Mouse (Mus musculus) lung, postnatal 0 days (tissue): ENCODE data around the gene Fam124a. TPM values are rescaled to one million over a fixed set of nuclear protein-coding genes. Genes with fewer than 3 reads are reported as not detected.
A peak's percentile ranks its signal among the peaks of the same experiment; 100 is the strongest.
"Not testable (repeated sequence)": the region's sequence is repeated elsewhere in the genome, so short reads cannot be mapped to it uniquely, and the experiment has no call there.

Experiments used
- ATAC-seq: fragments of 200-750 bp; cut with Nextera tagmentation; 2 replicates; pipeline ENCODE4 v1.8.0; 2017; ENCODE audit warnings: moderate library complexity
- DNase-seq: peaks from one replicate; pipeline ENCODE4 v3.0.0-alpha.2; 2016; ENCODE audit warnings: low spot score
- H3K27ac ChIP-seq: fragments of 300-500 bp; sonication (generic); 2 replicates; pipeline ENCODE4 v1.5.1; 2014; ENCODE audit warnings: antibody characterized with exemption, mild to moderate bottlenecking, low read length, mixed read lengths
- H3K27me3 ChIP-seq: fragments of 300-500 bp; sonication (generic); replicated peaks from 2 replicates; pipeline ENCODE4 v1.6.1; 2014; ENCODE audit warnings: low read length, mixed read lengths; ENCODE audit not compliant: insufficient read depth
- H3K36me3 ChIP-seq: fragments of 300-500 bp; sonication (generic); 2 replicates; pipeline ENCODE4 v1.6.1; 2014; ENCODE audit warnings: low read length, mixed read lengths; ENCODE audit not compliant: insufficient read depth
- H3K4me1 ChIP-seq: fragments of 300-500 bp; sonication (generic); 2 replicates; pipeline ENCODE4 v1.6.1; 2014; ENCODE audit warnings: antibody characterized with exemption, low read depth, low read length, mixed read lengths; ENCODE audit not compliant: insufficient read depth
- H3K4me2 ChIP-seq: fragments of 300-500 bp; sonication (generic); replicated peaks from 2 replicates; pipeline ENCODE4 v1.6.1; 2014; ENCODE audit warnings: low read depth, mild to moderate bottlenecking, low read length, moderate library complexity, mixed read lengths
- H3K4me3 ChIP-seq: fragments of 300-500 bp; sonication (generic); 2 replicates; pipeline ENCODE4 v1.5.1; 2014; ENCODE audit warnings: low read depth, low read length
- H3K9ac ChIP-seq: fragments of 300-500 bp; sonication (generic); replicated peaks from 2 replicates; pipeline ENCODE4 v1.6.1; 2014; ENCODE audit warnings: low read depth, mild to moderate bottlenecking
- H3K9me3 ChIP-seq: fragments of 300-500 bp; sonication (generic); 2 replicates; pipeline ENCODE4 v1.6.1; 2016; ENCODE audit warnings: low read length, mixed read lengths
- CTCF ChIP-seq: IDR thresholded peaks from 2 replicates; pipeline ENCODE4 v1.5.1; 2016; ENCODE audit warnings: antibody characterized with exemption, mild to moderate bottlenecking
- EP300 ChIP-seq: IDR thresholded peaks from 2 replicates; pipeline ENCODE4 v1.6.1; 2016; ENCODE audit warnings: antibody characterized with exemption, mild to moderate bottlenecking, control low read depth
- WGBS: fragments of 180-500 bp; shearing (Covaris S2); extraction: QIAGEN DNeasy Blood & Tissue Kit; methylation state at CpG from one replicate; pipeline ENCODE4 v1.1.7; 2014; 5-methylcytosine and 5-hydroxymethylcytosine counted together
- polyA plus RNA-seq: library from polyadenylated mRNA; unstranded; fragments of >200 nt; fragmentation: Nextera tagmentation; extraction: Ambion mirVana; gene quantifications from 2 replicates; pipeline ENCODE4 v1.2.1, GENCODE M21; 2015

Fam124a gene
- polyA plus RNA-seq, 1 experiment from 2014 or later, result 9.4 TPM

DNA sequence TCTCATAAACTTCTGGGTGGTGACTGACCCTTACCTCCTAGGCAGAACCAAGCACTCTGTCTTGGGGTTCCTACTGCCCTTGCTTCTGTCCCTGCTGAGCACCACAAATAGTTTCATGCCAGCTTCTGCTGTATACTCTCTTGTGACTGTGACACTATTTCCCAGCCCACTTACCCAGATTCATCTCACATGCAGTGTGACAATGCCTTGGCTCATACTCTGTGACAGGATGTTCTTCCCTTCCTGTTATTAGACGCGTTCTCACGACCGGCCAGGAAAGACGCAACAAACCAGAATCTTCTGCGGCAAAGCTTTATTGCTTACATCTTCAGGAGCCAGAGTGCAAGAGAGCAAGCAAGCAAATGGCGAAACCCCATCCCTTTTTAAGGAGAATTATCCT is 86.8 kb downstream of the Fam124a start:
- ATAC-seq (peak; percentile 93), DNase-seq (peak; percentile 66)
- not testable (repeated sequence) for H3K9me3 ChIP-seq, H3K36me3 ChIP-seq, H3K27ac ChIP-seq, H3K4me3 ChIP-seq, H3K9ac ChIP-seq, H3K27me3 ChIP-seq, H3K4me1 ChIP-seq, H3K4me2 ChIP-seq
- 53% methylated on average over 5 of the region's 7 CpGs for WGBS
- TF ChIP-seq EP300, result 0 out of 2 replicates have a peak, but pooled peaks have one; percentile 45

DNA sequence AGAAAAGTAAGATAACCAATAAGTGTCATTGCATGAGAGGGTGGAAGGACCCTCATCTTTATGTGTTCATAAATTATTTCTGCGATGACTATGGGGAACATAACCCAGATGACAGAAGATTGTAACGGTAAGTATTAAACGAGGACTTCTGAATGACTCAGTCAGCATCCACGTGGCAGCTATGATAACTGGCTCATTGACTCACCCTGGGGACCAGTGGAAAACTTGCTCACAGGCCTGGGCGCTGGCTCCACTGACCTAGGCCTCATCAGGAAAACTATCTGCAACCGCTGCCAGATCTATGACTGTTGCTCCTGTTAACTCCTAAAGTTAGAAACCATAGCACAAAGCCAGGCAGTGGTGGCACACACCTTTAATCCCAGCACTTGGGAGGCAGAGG is 92.9 kb downstream of the Fam124a start:
- Histone ChIP-seq H3K27me3 (no peaks in the 10 kb centered on the region), H3K9ac (no peak overlapping the region), H3K4me1 (no peaks in the 10 kb centered on the region), H3K4me2 (no peak overlapping the region), H3K9me3 (no peaks in the 10 kb centered on the region), H3K36me3 (no peaks in the 10 kb centered on the region), H3K27ac (no peak overlapping the region), H3K4me3 (no peak overlapping the region)
- DNase-seq (no peak), ATAC-seq (no peak)
- 85% methylated on average over 6 of the region's 6 CpGs for WGBS
- TF ChIP-seq CTCF (no peak), EP300 (no peak)

GRCm38 (mm10) chr14:62650376-62650775 is 94.8 kb downstream of the Fam124a start:
- no peak for TF ChIP-seq CTCF
- H3K9me3 ChIP-seq, result no peaks in the 10 kb centered on the region
- no peaks in the 10 kb centered on the region for H3K4me1 ChIP-seq
- DNase-seq (no peak), ATAC-seq (no peak)
- 62% methylated on average over 3 of the region's 3 CpGs for WGBS
- no peaks in the 10 kb centered on the region for H3K27me3 ChIP-seq
- H3K4me2 ChIP-seq, result no peak overlapping the region
- no peak overlapping the region for H3K4me3 ChIP-seq
- H3K27ac ChIP-seq, result no peak overlapping the region
- no peaks in the 10 kb centered on the region for H3K36me3 ChIP-seq
- no peak overlapping the region for H3K9ac ChIP-seq

- H3K4me1 ChIP-seq, result no peaks in the 10 kb centered on the region
- TF ChIP-seq EP300 (no peak), CTCF (no peak)
- H3K27me3 ChIP-seq, result no peaks in the 10 kb centered on the region
- ATAC-seq (no peak), DNase-seq (no peak)
- H3K36me3 ChIP-seq, result no peaks in the 10 kb centered on the region
- 82% methylated on average over 3 of the region's 3 CpGs for WGBS
- H3K9ac ChIP-seq, result no peak overlapping the region
- no peak overlapping the region for H3K27ac ChIP-seq
- H3K4me2 ChIP-seq, result no peak overlapping the region
- no peaks in the 10 kb centered on the region for H3K9me3 ChIP-seq
- no peak overlapping the region for H3K4me3 ChIP-seq
Measured at GRCm38 (mm10) chr14:62651771-62652170, 96.2 kb downstream of the Fam124a start.

DNA sequence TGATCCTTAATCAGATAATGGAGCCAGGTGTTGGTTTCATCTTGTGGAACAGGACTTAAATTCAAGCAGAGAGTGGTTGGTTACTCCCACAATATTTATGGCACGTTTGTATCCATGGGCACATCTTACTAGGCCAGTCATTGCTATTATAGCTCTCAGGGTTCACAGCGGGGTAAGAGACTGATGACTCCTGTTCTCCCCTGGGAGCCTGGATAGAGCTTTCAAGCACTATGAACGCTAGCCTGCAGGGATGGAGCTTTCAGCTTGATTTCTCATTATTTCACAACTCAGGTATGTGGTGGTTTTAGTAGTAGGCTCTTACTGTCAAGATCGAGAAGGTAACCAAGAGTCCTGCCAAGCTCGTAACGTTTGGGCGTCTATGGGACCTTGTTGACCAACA is 100.5 kb downstream of the Fam124a start:
- no peaks in the 10 kb centered on the region for H3K36me3 ChIP-seq
- H3K27ac ChIP-seq, result no peak overlapping the region
- no peaks in the 10 kb centered on the region for H3K27me3 ChIP-seq
- H3K9me3 ChIP-seq, result no peaks in the 10 kb centered on the region
- ATAC-seq (no peak), DNase-seq (no peak)
- no peaks in the 10 kb centered on the region for H3K4me1 ChIP-seq
- no peak overlapping the region for H3K4me3 ChIP-seq
- 80% methylated on average over 7 of the region's 7 CpGs for WGBS
- no peak overlapping the region for H3K4me2 ChIP-seq
- no peak overlapping the region for H3K9ac ChIP-seq
- TF ChIP-seq EP300, result no peak
- TF ChIP-seq CTCF, result no peak

DNA sequence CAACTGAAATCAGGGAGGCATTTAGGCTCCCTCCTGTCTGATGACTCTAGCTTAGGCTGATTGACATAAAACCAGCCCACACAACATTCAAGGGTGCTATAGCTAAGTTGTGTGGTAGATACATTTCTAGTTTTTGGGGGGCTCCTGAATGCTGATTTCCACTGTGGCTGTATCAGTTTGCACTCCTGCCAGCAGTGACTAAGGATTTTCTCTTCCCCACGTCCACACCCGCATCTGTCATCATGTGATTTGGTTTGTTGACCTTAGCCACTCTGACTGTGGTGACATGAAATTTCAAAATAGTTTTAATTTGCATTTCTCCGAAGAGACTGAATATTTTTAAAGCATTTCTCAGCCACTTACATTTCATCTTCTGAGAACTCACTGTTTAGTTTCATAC is 101.9 kb downstream of the Fam124a start:
- no peaks in the 10 kb centered on the region for H3K27me3 ChIP-seq
- ATAC-seq (no peak), DNase-seq (no peak)
- H3K4me3 ChIP-seq, result no peak overlapping the region
- H3K27ac ChIP-seq, result no peak overlapping the region
- H3K4me2 ChIP-seq, result no peak overlapping the region
- no peaks in the 10 kb centered on the region for H3K4me1 ChIP-seq
- WGBS, result 48% methylated on average over 3 of the region's 3 CpGs
- H3K9me3 ChIP-seq, result no peaks in the 10 kb centered on the region
- no peaks in the 10 kb centered on the region for H3K36me3 ChIP-seq
- H3K9ac ChIP-seq, result no peak overlapping the region
- TF ChIP-seq CTCF, result no peak
- TF ChIP-seq EP300, result no peak

Other genes with a start within 250 kb of the Fam124a start
- 0.14 and 0.17 TPM in 2 replicates for gene Gucy1b2, start 99.4 kb upstream of the Fam124a start, polyA plus RNA-seq
- gene Gm4131, start 11.2 kb downstream of the Fam124a start, polyA plus RNA-seq, result not detected in 2 replicates
- not detected in 2 replicates for gene Serpine3, start 107.9 kb downstream of the Fam124a start, polyA plus RNA-seq
- 9.8 and 11.5 TPM in 2 replicates for gene Ints6, start 205.4 kb downstream of the Fam124a start, polyA plus RNA-seq